Mouse (Mus musculus): ENCODE data around the gene Ubr4.

- no peak for TF ChIP-seq NELFE (IDR thresholded peaks at IDR 0.05; ENCODE audit: low read depth, low read length)
- TF ChIP-seq USF2 (IDR thresholded peaks at IDR 0.05; ENCODE audit: borderline replicate concordance in 1 of 2, insufficient read depth in 1 of 2, low read depth in 1 of 2, low read length in 2 of 2), result no peak
Measured at GRCm38 (mm10) chr4:139454339-139454738, 101.9 kb downstream of the Ubr4 start.

Measured in MEL (cell line).